Mouse (Mus musculus) bone marrow macrophage, adult 2 months (primary cell): Measurements from ENCODE around the gene Ltb4r2. TPM values are rescaled to one million over a fixed set of nuclear protein-coding genes. Genes with fewer than 3 reads are reported as not detected.

Experiments used
- H3K27ac ChIP-seq: 2 replicates; pipeline ENCODE4 v1.5.1; 2012; ENCODE audit warnings: low read depth, low read length; ENCODE audit not compliant: insufficient read depth
- H3K4me1 ChIP-seq: 2 replicates; pipeline ENCODE4 v1.6.1; 2012; ENCODE audit warnings: low read length; ENCODE audit not compliant: control insufficient read depth, insufficient read depth
- H3K4me3 ChIP-seq: 2 replicates; pipeline ENCODE4 v1.5.1; 2012; ENCODE audit warnings: mild to moderate bottlenecking, low read length, moderate library complexity; ENCODE audit not compliant: insufficient read depth
- CTCF ChIP-seq: IDR thresholded peaks from 2 replicates; pipeline ENCODE4 v1.5.1; 2012; ENCODE audit warnings: low read depth, mild to moderate bottlenecking, low read length, moderate library complexity
- POLR2A ChIP-seq: IDR thresholded peaks from 2 replicates; pipeline ENCODE4 v1.6.1; 2012; ENCODE audit warnings: mild to moderate bottlenecking, low read depth, low read length, borderline replicate concordance
- polyA plus RNA-seq: library from polyadenylated mRNA; stranded (reverse); fragments of >200 nt; gene quantifications from 2 replicates; pipeline ENCODE4 v1.2.4, GENCODE M21; 2012; ENCODE audit not compliant: missing spikeins, insufficient read depth, insufficient read length

The Ltb4r2 gene
- polyA plus RNA-seq, 1 experiment = 0.15 TPM

GRCm38 (mm10) chr14:55777806-55778205 lies 16.6 kb downstream of the Ltb4r2 start:
- Histone ChIP-seq H3K4me3 (no peak overlapping the region), H3K27ac (no peak overlapping the region), H3K4me1 (peaks cover 5% of the 10 kb centered on the region)
- TF ChIP-seq POLR2A (no peak), CTCF (no peak)

- TF ChIP-seq CTCF (no peak), POLR2A (no peak)
- Histone ChIP-seq H3K4me3 (no peak overlapping the region), H3K4me1 (peaks cover 5% of the 10 kb centered on the region), H3K27ac (no peak overlapping the region)
Observed at GRCm38 (mm10) chr14:55778686-55779085, 17.5 kb downstream of the Ltb4r2 start.

- H3K27ac ChIP-seq = no peak overlapping the region
- H3K4me1 ChIP-seq = peaks cover 5% of the 10 kb centered on the region
- H3K4me3 ChIP-seq = no peak overlapping the region
- no peak for TF ChIP-seq CTCF
- TF ChIP-seq POLR2A = no peak
Observed at GRCm38 (mm10) chr14:55779656-55780055, 18.4 kb downstream of the Ltb4r2 start.

- Histone ChIP-seq H3K4me3 (no peak overlapping the region), H3K4me1 (peaks cover 5% of the 10 kb centered on the region), H3K27ac (no peak overlapping the region)
- TF ChIP-seq CTCF (no peak), POLR2A (no peak)
Observed at GRCm38 (mm10) chr14:55780736-55781135, 19.5 kb downstream of the Ltb4r2 start.

- TF ChIP-seq CTCF (peak; percentile 96), POLR2A (no peak)
- no peak overlapping the region for H3K4me3 ChIP-seq
- no peak overlapping the region for H3K27ac ChIP-seq
- peaks cover 5% of the 10 kb centered on the region for H3K4me1 ChIP-seq
Observed at GRCm38 (mm10) chr14:55781310-55781709, 20.1 kb downstream of the Ltb4r2 start.

- peaks cover 5% of the 10 kb centered on the region for H3K4me1 ChIP-seq
- no peak overlapping the region for H3K27ac ChIP-seq
- TF ChIP-seq POLR2A = no peak
- no peak for TF ChIP-seq CTCF
- H3K4me3 ChIP-seq = no peak overlapping the region
Observed at GRCm38 (mm10) chr14:55782361-55782960, 21.2 kb downstream of the Ltb4r2 start.

- Histone ChIP-seq H3K4me3 (no peak overlapping the region), H3K4me1 (0 out of 2 replicates have a peak, but pooled peaks cover 5% of the 10 kb centered on the region), H3K27ac (no peak overlapping the region)
- TF ChIP-seq POLR2A = no peak
- TF ChIP-seq CTCF = no peak
Observed at GRCm38 (mm10) chr14:55783171-55783957, 22.1 kb downstream of the Ltb4r2 start.

GRCm38 (mm10) chr14:55783958-55784235 lies 22.7 kb downstream of the Ltb4r2 start, which contains the start of gene Adcy4:
Adcy4 (minus strand) TSS chr14:55784095.
- Histone ChIP-seq H3K27ac (no peak within 1 kb of the TSS), H3K4me1 (peaks cover 6% of the 10 kb centered on the region; the same call in 1 of the 2 replicates), H3K4me3 (no peak within 1 kb of the TSS)
- no peak for TF ChIP-seq CTCF
- no peak for TF ChIP-seq POLR2A

GRCm38 (mm10) chr14:55785195-55785594 lies 24.0 kb downstream of the Ltb4r2 start:
- no peak for TF ChIP-seq CTCF
- TF ChIP-seq POLR2A = no peak
- H3K27ac ChIP-seq = no peak overlapping the region
- no peak overlapping the region for H3K4me3 ChIP-seq
- peaks cover 7% of the 10 kb centered on the region; the same call in 1 of the 2 replicates for H3K4me1 ChIP-seq

- no peak for TF ChIP-seq POLR2A
- no peak for TF ChIP-seq CTCF
- H3K27ac ChIP-seq = no peak overlapping the region
- H3K4me3 ChIP-seq = peak overlapping the region; percentile 66
- peaks cover 7% of the 10 kb centered on the region; the same call in 1 of the 2 replicates for H3K4me1 ChIP-seq
Observed at GRCm38 (mm10) chr14:55787731-55788130, 26.5 kb downstream of the Ltb4r2 start.
